Mouse (Mus musculus): ENCODE measurements around the gene Vamp5. TPM values are rescaled to one million over a fixed set of nuclear protein-coding genes. Genes with fewer than 3 reads are reported as not detected.

The Vamp5 gene
- polyA plus RNA-seq, 1 experiment from 2014 or later = 10.5 TPM

GRCm38 (mm10) chr6:72319019-72319418 is 61.2 kb downstream of the Vamp5 start:
- no peak overlapping the region for H3K4me3 ChIP-seq (replicated peaks; ENCODE audit: low read length)
- 81% methylated on average over 11 of the region's 11 CpGs for WGBS
- H3K9ac ChIP-seq (replicated peaks; ENCODE audit: low read depth, low read length) = no peak overlapping the region
- ATAC-seq = no peak
- no peak overlapping the region for H3K4me2 ChIP-seq (ENCODE audit: low read length)
- no peaks in the 10 kb centered on the region for H3K4me1 ChIP-seq (replicated peaks; ENCODE audit: control insufficient read depth, insufficient read depth, low read length)
- H3K36me3 ChIP-seq (ENCODE audit: control insufficient read depth, insufficient read depth) = peaks cover 47% of the 10 kb centered on the region
- no peaks in the 10 kb centered on the region for H3K27me3 ChIP-seq (replicated peaks; ENCODE audit: control insufficient read depth, insufficient read depth, low read length)
- no peak overlapping the region for H3K27ac ChIP-seq (ENCODE audit: low read length)
- H3K9me3 ChIP-seq (ENCODE audit: control insufficient read depth, low read length) = no peaks in the 10 kb centered on the region

Other genes starting within 250 kb of the Vamp5 start
- gene Atoh8, start 144.9 kb downstream of the Vamp5 start, polyA plus RNA-seq (2015; fragmentation: Nextera tagmentation; extraction: Ambion mirVana) = 2.7 and 3.0 TPM in 2 replicates
- 0.14 and 0.29 TPM in 2 replicates for gene Sftpb, start 75.9 kb downstream of the Vamp5 start, polyA plus RNA-seq (2015; fragmentation: Nextera tagmentation; extraction: Ambion mirVana)
- 48.5 and 51.5 TPM in 2 replicates for gene Usp39, start 35.3 kb downstream of the Vamp5 start, polyA plus RNA-seq (2015; fragmentation: Nextera tagmentation; extraction: Ambion mirVana)
- gene 0610030E20Rik, start 33.2 kb downstream of the Vamp5 start, polyA plus RNA-seq (2015; fragmentation: Nextera tagmentation; extraction: Ambion mirVana) = 19.7 and 20.9 TPM in 2 replicates
- 17.9 and 21.0 TPM in 2 replicates for gene Tmem150a, start 25.0 kb downstream of the Vamp5 start, polyA plus RNA-seq (2015; fragmentation: Nextera tagmentation; extraction: Ambion mirVana)
- 127 and 139 TPM in 2 replicates for gene Rnf181, start 13.5 kb downstream of the Vamp5 start, polyA plus RNA-seq (2015; fragmentation: Nextera tagmentation; extraction: Ambion mirVana)
- gene Vamp8, start 10.2 kb upstream of the Vamp5 start, polyA plus RNA-seq (2015; fragmentation: Nextera tagmentation; extraction: Ambion mirVana) = 14.4 and 14.6 TPM in 2 replicates
- gene Ggcx, start 33.8 kb upstream of the Vamp5 start, polyA plus RNA-seq (2015; fragmentation: Nextera tagmentation; extraction: Ambion mirVana) = 16.4 and 17.2 TPM in 2 replicates
- 399 TPM in 2 replicates for gene Mat2a, start 59.1 kb upstream of the Vamp5 start, polyA plus RNA-seq (2015; fragmentation: Nextera tagmentation; extraction: Ambion mirVana)
- 0.39 and 0.52 TPM in 2 replicates for gene Sh2d6, start 141.2 kb upstream of the Vamp5 start, polyA plus RNA-seq (2015; fragmentation: Nextera tagmentation; extraction: Ambion mirVana)
- gene Capg, start 163.9 kb upstream of the Vamp5 start, polyA plus RNA-seq (2015; fragmentation: Nextera tagmentation; extraction: Ambion mirVana) = 4.9 and 5.4 TPM in 2 replicates
- 16.9 and 17.0 TPM in 2 replicates for gene Elmod3, start 217.9 kb upstream of the Vamp5 start, polyA plus RNA-seq (2015; fragmentation: Nextera tagmentation; extraction: Ambion mirVana)
- gene Retsat, start 218.0 kb upstream of the Vamp5 start, polyA plus RNA-seq (2015; fragmentation: Nextera tagmentation; extraction: Ambion mirVana) = 4.1 and 5.0 TPM in 2 replicates
- 34.6 and 38.0 TPM in 2 replicates for gene Tgoln1, start 236.5 kb upstream of the Vamp5 start, polyA plus RNA-seq (2015; fragmentation: Nextera tagmentation; extraction: Ambion mirVana)